Mouse (Mus musculus) telencephalon, adult 2 months (tissue): ENCODE results near the gene Toe1.
"Not testable (repeated sequence)": the region's sequence is repeated elsewhere in the genome, so short reads cannot be mapped to it uniquely, and the experiment has no call there.

ENCODE experiments used
- DNase-seq: peaks from one replicate; pipeline ENCODE4 v3.0.0-alpha.2; 2011; ENCODE audit warnings: low read depth, low spot score

Gene Toe1

DNA sequence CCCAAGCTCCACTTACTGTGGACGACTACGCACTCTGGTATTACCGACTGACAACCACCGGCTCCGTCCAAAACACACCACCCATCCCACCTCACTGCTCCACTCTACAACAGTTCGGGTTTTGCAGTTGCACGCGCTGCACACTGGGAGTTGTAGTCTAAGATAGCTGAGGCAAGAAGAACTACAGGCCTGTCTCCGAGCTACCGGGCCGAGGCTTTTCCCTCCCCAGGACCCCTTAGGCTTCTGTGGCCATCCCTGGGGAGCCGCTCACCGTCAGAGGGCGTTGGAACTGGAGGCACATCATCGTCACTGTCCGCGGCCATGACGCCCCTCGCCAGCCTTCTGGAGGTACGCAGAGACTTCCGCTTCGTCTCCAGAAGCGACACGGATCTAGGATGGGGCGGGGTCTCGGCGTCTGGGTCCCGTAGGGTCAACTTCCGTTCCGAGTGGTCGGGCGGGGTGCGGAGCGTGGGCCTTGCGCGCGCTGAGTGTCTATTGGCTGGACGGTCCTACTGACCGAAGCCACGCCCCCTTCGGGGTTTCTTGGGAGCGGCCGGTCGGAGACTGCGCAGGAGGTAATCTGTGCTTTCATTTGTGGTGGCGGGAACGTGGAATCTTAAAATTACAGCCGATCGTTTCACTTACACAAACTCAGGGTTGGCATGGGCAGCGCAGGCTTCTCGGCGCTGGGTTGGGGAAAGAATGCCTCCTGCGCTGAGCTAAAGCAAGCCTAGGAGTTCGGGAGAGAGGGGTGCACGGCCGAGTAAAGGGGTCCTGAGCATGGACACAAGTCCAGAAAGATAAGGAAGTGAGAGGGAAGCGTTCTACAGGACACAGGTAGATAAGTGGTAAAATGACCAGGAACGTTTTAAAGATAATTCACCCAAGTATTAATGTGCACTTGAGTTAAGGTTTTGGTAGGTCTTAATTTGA, at the start of gene Toe1, which contains the start of gene Mutyh:
Gene Toe1, minus strand, starts transcription at position 444 of the 933 bp plus-strand sequence.
Gene Mutyh, plus strand, starts transcription at position 527 of the 933 bp plus-strand sequence.
- peak; percentile 95 for DNase-seq

- no peak for DNase-seq
Observed at GRCm38 (mm10) chr4:116857203-116857602, 49.8 kb upstream of the Toe1 start.

GRCm38 (mm10) chr4:116854286-116854685, 46.8 kb upstream of the Toe1 start:
- no peak for DNase-seq

DNA sequence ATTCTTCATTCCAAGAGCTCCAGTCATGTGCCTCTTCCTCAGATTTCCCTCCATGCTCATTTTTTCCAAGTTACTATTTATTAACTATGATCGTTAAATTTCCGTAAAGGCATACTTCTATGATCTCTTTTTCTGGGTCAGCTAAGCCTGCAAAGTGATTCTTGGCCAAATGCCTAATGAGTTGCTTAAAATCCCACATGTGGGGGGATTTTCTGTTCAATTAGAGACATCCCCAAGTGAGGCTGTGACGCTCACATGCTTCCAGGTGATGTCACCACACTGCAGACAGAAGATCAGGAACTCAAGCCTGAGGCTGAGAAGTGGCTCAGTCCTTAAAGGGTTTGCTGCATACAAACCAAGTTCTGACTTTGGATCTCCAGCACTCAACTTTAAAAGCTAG, 42.5 kb upstream of the Toe1 start:
- no peak for DNase-seq

DNA sequence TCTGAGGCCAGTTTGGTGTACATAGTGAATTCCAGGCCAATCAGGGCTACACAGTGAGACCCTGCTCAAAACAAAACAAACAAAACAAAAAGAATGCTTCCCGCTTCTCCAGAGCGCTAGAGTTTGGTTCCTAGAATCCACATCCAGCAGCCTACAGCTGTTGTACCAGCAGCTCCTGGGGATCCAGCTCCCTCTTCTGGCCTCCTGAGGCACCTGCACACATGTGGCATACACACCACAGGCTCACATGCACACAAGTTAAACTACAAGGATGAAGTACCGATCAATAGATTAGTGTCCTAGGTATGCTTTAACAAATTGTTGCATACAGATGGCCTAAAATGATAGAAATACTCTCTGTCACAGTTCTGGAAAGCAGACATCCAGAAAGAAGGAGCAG, 36.9 kb upstream of the Toe1 start:
- DNase-seq = no peak

GRCm38 (mm10) chr4:116840841-116841240, 33.4 kb upstream of the Toe1 start:
- no peak for DNase-seq

GRCm38 (mm10) chr4:116840096-116840495, 32.7 kb upstream of the Toe1 start:
- not testable (repeated sequence) for DNase-seq

DNA sequence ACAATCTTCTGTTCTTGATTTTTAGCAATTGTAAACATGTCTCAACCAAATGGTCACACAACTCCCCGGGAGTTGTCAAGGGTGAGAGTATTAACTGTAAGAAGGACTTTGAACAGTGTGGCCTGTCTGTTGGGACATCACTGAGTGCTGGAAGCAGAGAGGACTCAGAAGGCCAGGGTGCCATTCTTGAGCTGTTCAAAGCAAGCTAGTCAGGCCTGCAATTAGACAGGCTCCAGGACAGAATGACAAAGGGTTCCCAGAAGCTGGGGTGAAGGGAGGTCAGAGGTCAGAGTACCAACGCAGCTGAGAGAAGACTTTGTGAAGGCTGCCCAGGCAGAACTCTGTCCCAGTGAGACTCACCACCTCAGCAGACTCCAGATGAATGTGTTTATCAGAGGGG, 31.6 kb upstream of the Toe1 start:
- no peak for DNase-seq

DNA sequence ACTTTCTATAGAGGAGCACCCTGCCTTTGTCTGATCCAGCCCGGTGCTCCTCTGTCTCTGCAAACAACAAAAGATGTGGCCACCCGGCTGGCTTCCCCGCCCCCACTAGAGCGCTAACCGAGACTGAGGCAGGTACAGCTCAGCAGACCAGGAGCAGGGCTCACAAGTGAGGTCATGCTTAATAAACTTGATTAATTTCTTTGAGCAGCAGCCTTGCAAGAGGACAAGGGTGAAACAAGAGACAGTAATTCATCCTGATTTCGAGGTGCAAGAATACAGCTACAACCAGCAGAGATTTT, 22.6 kb upstream of the Toe1 start:
- DNase-seq = no peak

- DNase-seq = no peak
Observed at GRCm38 (mm10) chr4:116829364-116830069, 22.1 kb upstream of the Toe1 start.

- peak; percentile 53 for DNase-seq
Observed at GRCm38 (mm10) chr4:116827819-116828218, 20.4 kb upstream of the Toe1 start.

DNA sequence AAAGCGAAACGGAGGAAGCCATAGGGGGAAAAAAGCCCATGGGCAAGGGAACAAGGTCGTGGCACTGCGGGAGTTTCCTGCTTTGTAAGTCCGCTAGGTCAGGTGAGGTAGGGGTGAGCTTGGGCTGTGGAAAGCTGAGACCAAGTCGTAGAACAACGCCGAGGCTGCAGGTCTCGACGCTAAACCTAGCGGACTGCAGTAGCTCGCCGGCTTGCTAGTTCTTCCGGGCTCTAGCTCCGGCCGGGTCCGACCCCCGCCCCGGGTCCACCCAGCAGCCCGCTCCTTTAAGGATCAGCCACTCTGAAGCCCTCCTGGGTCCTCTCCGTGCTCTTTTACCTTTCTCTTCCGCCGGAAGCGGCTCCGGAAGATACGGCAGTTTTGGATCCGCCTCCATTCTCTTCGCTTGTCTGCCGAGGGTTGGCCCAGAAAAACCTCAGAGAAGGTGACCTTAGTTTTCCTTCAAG, 17.1 kb upstream of the Toe1 start:
- peak; percentile 69 for DNase-seq

GRCm38 (mm10) chr4:116821694-116822016, 14.2 kb upstream of the Toe1 start, which contains the start of gene Hpdl:
TSS of gene Hpdl (minus strand) at chr4:116821707.
- DNase-seq = no peak

DNA sequence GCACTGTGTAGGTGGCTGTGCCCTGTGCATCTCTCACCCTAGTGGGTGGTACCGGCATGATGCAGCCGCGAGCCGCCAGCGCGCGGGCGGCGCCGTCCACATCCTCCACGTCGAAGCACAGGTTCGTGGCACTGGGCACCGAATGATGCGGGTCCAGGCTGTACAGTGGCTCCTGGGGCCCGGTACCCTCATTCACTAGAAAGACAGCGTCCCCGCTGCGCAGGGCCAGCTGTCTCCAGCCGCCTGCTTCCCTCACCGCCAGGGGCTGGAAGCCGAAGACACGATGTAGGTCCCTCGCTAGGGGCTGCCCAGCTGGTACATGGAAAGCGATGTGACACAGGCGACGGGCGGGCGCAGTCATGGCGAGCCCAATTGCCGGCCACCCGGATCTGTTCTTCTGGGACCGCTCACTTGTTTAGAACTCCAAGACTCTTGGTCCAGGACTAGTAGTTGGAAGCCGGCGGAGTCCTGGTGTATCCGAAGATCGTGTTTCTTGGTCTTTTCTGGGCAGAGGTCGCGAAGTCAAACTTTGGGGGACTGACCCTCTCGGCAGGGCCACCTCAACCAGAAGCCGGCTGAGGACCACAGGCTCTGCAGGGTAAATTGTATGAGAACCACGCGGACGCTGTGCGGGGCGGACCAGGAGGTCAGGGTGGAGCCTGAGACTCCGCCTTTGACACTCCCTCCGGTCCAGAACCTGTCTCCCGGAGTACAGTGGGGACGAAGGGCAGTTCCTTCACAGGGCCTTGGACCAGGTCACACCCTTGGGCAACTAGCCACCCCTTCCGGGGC, 13.7 kb upstream of the Toe1 start:
- DNase-seq = no peak

DNA sequence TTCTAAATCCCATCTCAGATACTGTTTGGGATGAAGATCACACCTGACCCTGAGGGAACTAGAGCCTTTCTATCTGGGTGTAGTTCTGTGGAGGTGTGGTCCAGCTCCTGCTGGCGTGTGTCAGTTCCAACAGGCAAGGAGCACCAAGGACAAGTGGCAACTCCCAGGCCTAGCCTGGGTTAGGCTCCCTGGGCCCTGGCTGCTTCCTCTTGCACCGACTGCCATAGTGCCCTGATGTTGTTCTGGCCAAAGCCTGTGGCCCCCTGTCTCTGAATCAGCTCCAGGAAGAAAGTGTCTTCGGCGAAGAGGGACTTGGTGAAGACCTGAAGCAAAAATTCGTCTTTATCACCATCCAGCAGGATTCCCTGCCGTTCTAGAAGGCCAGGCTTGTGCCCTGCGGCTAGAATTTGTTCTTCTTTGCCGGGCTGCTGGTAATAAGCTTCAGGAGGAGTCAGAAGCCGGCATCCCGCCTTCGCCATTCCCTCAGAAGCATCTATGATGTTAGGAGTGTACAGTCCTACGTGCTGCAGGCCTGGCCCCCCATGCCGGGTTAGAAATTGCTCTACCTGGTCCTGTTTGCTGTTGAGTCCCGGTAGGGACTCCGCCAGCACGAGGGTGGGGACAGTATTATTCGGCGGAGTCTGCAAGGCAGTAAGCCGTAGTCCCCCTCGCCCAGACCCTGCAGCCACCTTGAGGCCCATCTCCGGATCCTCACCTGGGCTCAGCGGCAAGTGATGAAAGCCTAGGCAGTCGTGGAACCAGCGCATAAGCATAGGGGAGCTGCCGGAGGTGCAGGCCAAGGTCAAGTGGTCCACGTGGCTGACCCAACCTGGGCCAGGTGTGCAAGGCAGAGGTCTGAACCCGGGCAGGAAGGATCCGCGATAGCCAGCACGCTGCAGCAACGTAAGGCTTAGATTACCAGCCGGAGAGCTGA, 12.8 kb upstream of the Toe1 start:
- no peak for DNase-seq

GRCm38 (mm10) chr4:116817486-116817885, 10.0 kb upstream of the Toe1 start:
- DNase-seq = no peak

DNA sequence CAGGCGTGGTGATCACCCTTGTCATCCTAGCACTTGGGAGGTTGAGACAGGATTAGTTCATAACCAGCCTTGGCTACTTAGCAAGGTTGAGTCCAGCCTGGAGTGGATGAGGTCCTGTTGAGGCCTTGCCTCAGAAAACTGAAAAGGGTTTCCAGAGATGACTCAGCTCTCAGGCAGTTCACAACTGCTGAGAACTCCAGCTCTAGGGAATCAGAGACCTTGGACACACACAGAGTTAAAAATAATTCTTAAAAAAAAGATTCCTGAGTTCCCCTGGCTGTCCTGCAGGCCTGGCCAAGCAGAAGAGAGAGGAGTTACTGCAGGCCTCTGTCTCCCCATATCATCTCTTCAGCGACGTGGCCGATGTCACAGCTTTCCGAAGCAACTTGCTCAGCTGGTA, 7.8 kb upstream of the Toe1 start:
- no peak for DNase-seq

GRCm38 (mm10) chr4:116811012-116811411, 3.6 kb upstream of the Toe1 start:
- no peak for DNase-seq

DNA sequence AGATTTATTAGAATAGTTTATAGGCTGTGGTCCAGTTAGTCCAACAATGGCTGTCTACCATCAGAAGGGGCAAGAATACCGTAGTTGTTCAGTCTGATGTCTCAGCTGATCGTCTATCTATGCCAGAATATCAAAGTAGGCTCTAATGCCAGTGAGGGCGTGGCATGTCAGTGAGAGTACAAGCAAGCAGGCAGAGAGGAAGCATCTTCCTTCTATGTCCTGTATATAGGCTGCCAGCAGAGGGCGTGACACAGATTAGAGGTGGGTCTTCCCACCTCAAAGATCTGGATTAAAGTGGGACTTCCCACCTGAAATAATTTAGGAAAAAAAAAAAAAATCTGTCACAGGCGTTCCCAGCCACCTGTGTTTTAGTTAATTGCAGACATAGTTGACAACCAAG, 7.5 kb downstream of the Toe1 start:
- no peak for DNase-seq

GRCm38 (mm10) chr4:116796442-116797110, 10.9 kb downstream of the Toe1 start:
- DNase-seq = no peak
